Mouse (Mus musculus) ovary, adult 18-20 months (tissue): ENCODE measurements around the gene 1700040F15Rik.
"Not testable (repeated sequence)": the region's sequence is repeated elsewhere in the genome, so short reads cannot be mapped to it uniquely, and the experiment has no call there.

Experiments
- DNase-seq: peaks from one replicate; pipeline ENCODE4 v3.0.0; 2022; ENCODE audit warnings: low spot score, mixed read lengths

The 1700040F15Rik gene

DNA sequence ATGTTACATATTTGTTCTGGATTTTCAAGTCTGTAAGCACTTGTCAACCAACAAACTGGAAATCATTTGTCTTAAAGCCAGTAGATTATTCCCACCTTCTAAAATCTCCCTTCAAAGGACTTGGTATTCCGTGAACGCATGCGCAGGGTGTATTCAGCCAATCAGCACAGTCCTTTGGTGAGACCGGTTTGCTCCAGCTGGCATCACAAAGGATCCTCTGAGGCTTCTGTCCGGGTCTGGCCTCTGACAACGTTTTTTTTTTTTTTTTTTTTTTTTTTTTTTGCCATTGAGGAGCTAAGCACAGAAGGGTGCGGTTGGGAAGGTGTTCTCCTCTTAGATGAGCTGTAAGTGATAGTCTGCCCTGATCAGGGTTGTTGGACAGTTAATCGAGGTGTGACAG lies at the start of gene 1700040F15Rik:
Gene 1700040F15Rik, plus strand, starts transcription at position 301 of the 400 bp plus-strand sequence.
- not testable (repeated sequence) for DNase-seq
